Mouse (Mus musculus): ENCODE measurements at regions not wholly inside any gene's neighbourhood (a gene's known extent, or its start where the extent isn't known, plus 50 kb on each side); places are given as distances from the start of the nearest gene placed in this dataset.

GRCm38 (mm10) chr1:100551293-100551692, 778.7 kb downstream of the Cntnap5b start:
- Histone ChIP-seq H3K27me3 (ENCODE audit: control insufficient read depth, insufficient read depth, low read length) (no peaks in the 10 kb centered on the region), H3K4me2 (ENCODE audit: low read depth, severe bottlenecking) (no peak overlapping the region), H3K9me3 (ENCODE audit: control insufficient read depth, low read length) (no peaks in the 10 kb centered on the region), H3K4me3 (ENCODE audit: low read depth, low read length) (no peak overlapping the region), H3K4me1 (ENCODE audit: control insufficient read depth, insufficient read depth, low read length) (no peaks in the 10 kb centered on the region), H3K9ac (ENCODE audit: low read length) (no peak overlapping the region), H3K36me3 (ENCODE audit: control insufficient read depth, insufficient read depth, low read length) (no peaks in the 10 kb centered on the region), H3K27ac (replicated peaks; ENCODE audit: low read depth, low read length) (no peak overlapping the region)
- ATAC-seq (ENCODE audit: insufficient number of reproducible peaks, low FRiP score, low TSS enrichment, low read depth) (no peak), DNase-seq (ENCODE audit: low spot score) (no peak)
- 96% methylated on average over 1 of the region's 1 CpGs for WGBS

GRCm38 (mm10) chr1:100556937-100557336, 784.4 kb downstream of the Cntnap5b start:
- Histone ChIP-seq H3K27ac (replicated peaks; ENCODE audit: low read depth, low read length) (no peak overlapping the region), H3K27me3 (ENCODE audit: control insufficient read depth, insufficient read depth, low read length) (no peaks in the 10 kb centered on the region), H3K4me3 (ENCODE audit: low read depth, low read length) (no peak overlapping the region), H3K9ac (ENCODE audit: low read length) (no peak overlapping the region), H3K9me3 (ENCODE audit: control insufficient read depth, low read length) (no peaks in the 10 kb centered on the region), H3K36me3 (ENCODE audit: control insufficient read depth, insufficient read depth, low read length) (no peaks in the 10 kb centered on the region), H3K4me1 (ENCODE audit: control insufficient read depth, insufficient read depth, low read length) (no peaks in the 10 kb centered on the region), H3K4me2 (ENCODE audit: low read depth, severe bottlenecking) (no peak overlapping the region)
- 28% methylated on average over 2 of the region's 2 CpGs for WGBS
- ATAC-seq (ENCODE audit: insufficient number of reproducible peaks, low FRiP score, low TSS enrichment, low read depth): no peak
- peak; percentile 43 for DNase-seq (ENCODE audit: low spot score)

Measured in limb, embryonic 11.5 days (tissue).